Mouse (Mus musculus): Measurements from ENCODE around the gene Trim46.

Gene Trim46

DNA sequence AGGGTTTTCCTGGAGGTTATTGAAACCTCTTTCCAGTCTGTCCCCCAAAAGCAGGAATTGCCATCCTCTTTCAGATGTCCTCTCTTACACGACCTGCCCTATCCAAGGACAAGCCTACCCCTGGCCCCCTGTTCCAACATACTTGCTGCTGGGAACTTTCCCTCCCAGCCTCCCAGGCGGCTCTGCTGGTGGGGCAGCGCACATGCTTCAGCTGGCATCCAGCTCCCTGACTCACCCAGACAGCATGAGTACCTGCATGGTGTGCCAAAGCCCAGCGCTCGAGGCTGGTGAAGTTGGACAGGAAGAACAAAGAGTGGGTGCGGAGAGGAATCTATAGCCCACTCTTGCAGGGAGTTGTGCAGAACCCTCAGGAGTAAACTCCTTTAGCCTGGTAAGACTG lies 24.8 kb upstream of the Trim46 start:
- DNase-seq (ENCODE audit: low spot score in 2 of 2), result peak; percentile 64

DNA sequence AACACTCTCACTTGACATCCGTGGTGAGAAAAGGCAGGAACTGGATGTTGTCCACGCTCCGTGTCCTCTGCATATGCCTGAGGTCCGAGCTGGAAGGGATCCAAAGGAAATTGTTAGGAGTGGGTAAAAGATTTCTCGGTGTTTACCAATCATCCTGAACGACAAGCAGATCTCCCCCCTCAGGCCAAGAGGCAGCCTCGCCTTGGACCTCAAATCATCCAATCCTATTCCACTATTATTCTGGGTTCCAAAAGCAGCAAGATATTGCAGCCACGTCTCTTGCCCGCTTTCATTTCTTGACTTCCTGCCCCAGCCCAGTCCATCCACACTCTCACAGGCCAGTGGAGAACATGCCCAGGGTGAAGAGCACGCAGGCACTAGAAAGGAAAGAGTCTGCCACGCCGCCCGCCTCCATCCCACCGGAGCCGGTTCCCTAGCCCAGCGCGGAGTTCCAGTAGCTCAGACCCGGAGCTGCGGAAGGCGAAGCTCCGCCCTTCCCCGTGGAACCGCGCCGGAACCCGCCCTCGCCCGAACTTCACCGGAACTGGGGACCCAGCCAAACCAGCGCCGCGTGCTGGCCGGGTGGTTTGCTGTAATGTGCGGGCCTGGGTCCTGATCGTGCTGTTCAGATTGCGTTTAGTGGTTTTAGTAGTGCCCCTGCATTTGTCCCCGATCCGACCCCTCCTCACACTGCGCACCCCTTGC lies 24.1 kb upstream of the Trim46 start, which contains the start of gene Slc50a1:
Slc50a1 (minus strand) TSS at position 520 of the 705 bp plus-strand sequence.
- peak; percentile 87 to 89 for DNase-seq (ENCODE audit: low spot score in 2 of 2)

DNA sequence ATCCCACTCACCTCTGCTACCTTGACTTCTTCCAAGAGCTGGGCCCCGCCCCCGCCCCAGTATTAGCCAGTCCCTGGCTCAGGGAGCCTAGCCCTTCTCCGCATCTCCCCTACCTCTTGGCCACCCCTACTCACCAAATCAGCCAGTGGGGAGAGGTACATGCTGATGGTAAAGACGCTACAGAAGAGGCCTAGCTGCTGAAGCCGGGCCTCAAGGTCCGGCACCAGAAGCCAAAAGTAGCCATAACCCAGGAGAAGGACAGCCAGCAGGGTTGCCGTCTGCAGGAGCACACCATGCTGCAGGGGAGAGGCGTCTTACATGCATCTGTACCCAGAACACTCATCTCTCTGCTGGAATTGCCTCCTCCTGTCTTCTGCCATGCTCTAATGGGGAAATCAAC lies 22.8 kb upstream of the Trim46 start:
- DNase-seq (ENCODE audit: low spot score in 2 of 2), result no peak

DNA sequence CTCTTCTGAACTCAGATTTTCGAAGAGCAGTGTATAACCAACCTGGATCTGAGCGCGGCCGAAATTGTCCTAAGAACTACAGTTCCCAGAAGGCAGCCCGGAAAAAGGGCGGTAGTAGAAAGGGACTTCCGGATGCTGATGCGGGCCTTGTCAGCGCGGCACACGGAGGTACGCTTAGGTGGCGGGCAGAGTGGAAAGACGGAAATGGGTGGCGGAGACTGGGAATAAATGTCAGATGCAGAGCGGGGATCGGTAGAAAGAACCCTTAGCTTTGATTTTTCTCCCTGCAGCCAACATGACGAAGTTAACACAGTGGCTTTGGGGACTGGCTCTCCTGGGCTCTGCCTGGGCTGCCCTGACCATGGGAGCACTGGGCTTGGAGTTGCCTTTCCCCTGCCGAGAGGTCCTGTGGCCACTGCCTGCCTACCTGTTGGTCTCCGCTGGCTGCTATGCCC lies 20.4 kb upstream of the Trim46 start:
- DNase-seq (ENCODE audit: low spot score in 2 of 2), result peak; percentile 74 to 82

DNA sequence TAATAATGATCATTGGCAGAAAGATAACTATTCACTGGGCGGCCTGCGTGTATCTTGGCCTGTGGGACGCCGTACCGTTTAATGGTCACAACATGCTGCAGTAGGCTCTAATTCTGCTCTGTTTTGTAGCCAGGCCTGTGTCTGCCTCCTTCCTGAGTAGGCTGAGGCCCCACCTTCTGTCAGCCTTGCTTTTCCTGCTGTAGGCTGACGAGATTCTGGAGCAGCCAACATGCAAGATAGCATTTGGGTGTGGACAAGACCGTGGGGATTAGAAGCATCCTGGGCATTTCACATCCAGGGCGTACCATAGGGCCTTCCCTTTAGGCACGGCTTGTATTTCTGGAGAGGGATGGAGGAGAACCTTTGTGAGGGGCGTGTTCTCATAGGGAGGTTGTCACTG lies 16.3 kb upstream of the Trim46 start:
- peak; percentile 63 to 76 for DNase-seq (ENCODE audit: low spot score in 2 of 2)

DNA sequence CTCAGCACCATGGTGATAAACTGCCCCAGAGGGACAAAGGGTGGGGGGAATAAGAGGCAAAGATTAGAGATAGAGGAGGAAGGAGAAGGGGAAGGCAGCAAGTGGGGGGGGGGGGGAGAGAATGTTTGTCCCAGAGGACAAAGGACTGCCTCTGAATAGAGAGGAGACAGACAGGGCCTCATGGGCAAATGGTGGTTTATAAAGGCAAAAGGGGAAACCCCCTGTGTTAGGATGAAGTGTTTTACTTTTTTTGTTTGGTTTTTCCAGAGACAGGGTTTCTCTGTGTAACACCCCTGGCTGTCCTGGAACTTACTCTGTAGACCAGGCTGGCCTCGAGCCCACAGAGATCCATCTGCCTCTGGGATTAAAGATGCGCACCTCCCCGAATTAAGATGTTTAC lies 14.1 kb upstream of the Trim46 start:
- DNase-seq (ENCODE audit: low spot score in 2 of 2), result no peak

DNA sequence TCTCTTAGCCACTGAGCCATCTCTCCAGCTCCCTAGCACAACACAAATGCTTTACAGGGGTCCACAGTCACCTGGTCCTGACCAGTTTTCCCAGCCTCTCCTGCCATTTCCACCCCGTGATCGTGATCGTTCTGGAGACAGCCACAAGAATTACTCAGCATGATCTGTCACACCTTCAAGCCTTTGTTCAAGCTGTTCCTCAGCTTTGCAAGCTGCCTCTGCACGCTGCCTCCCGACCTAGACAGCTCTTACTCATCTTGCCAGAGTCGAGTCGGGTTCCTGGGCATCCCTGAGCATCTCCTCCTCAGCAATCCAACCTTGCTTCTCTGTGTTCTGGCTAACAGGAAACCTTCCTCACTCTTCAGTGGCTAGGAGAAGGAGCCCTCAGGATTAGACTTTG lies 13.0 kb upstream of the Trim46 start, which contains the start of gene Dpm3:
Dpm3 (plus strand) TSS at position 283 of the 400 bp plus-strand sequence.
- no peak for DNase-seq (ENCODE audit: low spot score in 2 of 2)

DNA sequence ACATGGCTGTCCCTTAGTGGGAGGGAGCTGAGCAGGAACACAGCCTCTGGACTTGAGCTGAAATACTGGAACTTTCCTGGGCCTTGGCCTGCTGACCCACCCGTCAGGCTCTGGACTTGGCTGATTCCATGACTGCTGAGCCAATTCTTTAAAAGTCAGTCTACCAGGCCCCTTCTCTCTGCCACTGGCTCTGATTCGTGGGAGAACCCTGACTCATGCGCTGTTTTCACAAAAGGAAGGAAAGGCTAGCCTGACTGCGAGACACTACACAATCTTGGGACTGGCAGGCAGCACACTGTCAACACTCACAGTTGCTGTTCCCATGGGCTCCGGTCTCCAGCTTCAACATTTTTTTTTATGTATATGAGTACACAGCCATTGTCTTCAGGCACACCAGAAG lies 10.1 kb upstream of the Trim46 start:
- DNase-seq (ENCODE audit: low spot score in 2 of 2), result peak; percentile 52 to 62

DNA sequence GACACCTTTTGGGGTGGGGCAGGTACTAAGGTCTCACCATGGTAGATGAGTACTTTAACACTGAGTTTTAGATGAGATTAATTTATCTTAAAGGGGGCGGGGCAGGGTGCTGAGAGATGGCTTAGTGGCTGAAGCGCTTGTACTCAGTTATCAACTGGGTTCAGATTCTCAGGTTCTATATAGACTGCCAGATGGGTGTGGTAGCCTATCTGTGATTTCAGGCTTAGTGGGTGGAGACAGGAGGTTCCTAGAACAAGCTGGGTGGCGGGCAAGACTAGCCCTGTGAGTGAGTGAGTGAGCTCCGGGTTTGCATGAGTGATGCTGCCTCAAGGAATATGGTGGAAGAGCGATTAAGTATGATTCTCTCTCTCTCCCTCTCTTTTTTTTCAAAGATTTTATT lies 8.9 kb upstream of the Trim46 start:
- no peak for DNase-seq (ENCODE audit: low spot score in 2 of 2)

DNA sequence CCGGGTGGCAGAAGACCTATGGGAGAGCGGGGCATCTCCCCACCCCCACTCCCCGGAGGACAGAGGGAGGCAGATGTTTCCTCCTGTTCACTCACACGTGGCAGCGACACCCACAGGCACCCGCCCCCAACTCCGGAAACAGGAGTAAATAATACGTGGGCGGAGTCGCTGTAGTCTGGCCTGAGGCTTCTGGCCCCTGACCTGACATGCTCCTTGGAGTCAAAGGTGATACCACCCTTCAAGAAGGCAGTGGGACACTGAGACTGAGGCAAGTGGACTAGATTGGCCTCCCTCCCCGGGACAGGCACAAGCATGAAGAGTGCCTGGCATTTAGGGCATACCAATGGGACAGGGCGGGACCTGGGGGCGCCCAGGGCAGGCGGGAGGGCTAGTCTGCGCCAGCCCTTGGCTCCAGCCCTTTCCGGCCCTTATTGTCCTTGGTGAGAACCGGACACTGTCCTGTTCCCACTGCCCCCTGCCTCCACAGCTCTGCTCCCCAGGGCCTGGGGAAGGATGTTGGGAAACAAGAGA lies 5.3 kb upstream of the Trim46 start:
- peak; percentile 86 to 92 for DNase-seq (ENCODE audit: low spot score in 2 of 2)

DNA sequence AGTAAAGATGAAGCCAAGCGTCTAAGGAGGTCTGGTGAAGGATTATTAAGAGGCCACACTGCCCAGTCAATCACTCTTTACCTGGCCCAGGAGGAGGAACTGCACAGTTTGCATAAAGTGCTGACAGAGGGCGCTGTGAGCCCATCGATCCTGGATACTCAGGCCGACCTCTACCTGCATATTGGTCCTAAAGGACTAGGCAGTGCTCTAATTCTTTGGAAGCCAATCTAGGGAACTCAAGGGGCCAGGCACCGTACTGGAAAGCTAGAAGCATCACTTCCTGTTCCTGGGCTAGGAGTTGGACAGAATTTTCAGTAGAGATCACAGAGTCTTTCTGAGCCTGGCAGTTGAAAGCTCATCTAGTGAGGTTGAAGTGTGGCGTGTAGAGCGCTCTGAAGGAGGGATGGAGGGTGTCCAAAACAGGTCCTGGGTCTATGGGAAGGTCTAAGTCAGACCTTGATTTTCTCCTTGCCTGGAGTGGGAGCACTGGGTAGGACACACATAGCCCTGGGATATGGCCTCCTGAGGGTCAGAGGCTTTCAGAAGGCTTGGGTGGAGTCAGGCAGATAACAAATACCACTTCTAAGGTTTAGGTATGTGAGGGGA lies 4.4 kb upstream of the Trim46 start:
- peak; percentile 77 to 84 for DNase-seq (ENCODE audit: low spot score in 2 of 2)

DNA sequence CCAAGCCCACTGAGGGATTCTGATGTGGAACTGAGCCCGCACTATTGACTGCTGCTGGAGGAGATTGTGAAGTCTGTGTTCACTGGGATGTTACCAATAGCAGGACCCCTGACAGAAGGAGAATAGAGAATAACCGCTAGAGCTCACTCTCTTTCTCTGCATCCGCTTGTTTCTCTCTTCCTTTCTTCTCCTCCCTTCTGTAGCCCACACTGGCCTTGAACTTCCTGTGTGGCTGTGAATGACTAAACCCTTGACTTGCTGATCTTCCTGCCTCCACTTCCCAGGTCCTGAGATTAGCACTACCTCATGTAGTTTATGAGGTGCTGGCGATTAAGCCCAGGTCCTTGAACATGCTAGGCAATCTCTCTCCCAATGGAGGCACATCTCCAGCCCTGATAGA lies 1.4 kb upstream of the Trim46 start:
- DNase-seq (ENCODE audit: low spot score in 2 of 2), result no peak

DNA sequence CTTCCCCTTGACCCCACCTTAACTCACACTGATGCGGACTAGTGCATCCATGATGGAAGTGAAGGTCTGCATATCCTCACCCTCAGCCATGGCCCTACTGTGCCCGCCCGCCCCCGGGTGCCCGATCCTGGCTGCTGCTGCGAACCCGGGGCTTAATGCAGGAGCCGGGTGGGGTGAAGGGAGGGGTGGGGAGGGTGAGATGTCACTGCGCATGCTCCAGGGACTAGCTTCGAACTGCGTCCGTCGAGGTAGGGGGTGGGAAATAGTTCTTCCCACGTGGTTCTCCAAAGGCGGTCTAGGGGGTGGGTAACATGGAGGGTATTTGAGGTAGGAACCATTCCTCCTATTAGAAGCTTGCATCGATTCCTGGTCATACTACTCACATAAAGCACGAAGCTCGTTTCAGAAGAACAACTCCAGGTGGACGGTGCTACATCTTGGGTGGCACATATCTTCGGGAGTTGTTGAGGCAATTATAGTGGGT lies 379 bp downstream of the Trim46 start, which contains the start of gene Krtcap2:
Krtcap2 (plus strand) TSS at position 279 of the 484 bp plus-strand sequence.
- peak in 1 of 2 experiments; percentile 46 for DNase-seq (ENCODE audit: low spot score in 2 of 2)

DNA sequence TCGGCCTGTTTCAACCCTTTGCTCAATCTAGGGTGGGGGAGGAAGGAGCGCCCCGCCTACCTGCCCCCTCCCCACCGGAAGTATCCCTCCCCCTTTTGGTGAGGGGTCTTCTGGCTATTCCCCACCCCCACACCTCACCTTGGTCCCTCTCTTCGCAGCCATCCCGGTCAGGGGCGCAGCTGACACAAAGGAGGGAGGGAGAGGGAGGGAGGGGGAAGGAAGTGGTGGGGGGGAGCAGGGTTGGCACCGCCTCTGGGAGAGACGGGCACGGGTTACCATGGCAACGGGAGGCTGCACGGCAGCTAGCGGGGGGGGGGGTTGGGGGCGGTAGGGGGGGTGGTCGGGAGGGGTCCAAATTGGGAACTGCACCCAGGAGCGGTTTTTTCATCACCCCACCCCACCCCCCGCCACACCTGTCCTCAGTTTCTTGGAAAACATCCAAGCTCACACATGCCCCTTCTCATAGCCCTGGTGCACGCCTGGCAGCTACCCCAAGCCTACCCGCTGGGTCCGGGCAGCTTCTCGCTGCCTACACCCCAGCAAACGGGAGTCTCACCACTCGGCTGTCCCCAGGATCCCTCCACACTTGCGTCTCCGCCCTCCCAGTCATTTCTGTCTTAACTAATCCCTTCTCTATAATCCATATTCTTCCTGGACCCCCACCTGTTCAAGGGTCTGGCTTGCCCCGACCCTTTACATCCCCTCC lies 974 bp downstream of the Trim46 start:
- DNase-seq (ENCODE audit: low spot score in 2 of 2), result no peak

DNA sequence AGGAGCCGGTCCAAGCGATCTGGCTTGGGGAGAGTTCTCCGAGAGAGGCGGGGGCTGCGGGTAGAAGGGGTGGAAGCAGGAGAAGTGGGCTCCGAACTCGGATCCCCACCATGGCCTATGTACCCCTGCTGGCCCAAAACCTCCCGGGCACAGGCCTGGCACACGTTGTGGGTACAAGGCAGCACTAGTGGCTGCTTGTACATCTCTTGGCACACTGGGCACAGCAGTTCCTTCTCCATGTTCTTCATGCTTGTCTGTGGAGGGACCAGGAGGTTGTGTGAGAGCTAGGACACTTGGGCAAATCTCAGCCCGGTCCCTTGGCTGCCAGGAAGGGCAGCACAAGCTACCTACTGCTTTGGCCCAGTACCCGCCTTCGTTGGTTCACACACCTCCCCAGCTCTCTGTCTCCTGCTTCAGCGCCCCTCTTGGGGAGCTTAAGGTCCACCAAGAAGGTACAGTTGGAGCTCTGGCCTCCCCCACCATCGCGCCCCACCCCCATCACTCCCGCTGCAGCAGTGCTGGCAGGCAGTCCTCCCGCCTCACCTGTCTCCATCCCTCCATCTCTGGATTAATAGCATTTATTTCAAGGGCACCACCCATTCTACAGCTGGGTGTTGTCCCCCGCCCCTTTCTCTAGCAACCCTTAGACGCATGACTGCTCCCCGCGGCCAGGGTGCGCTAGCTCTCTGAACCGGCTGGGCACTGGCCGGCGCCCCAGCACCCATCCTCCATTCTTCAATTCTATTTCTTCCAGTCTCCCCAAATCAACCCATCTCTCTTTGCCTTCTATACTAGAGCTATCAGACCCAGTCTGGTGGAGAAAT lies 1.7 kb downstream of the Trim46 start:
- DNase-seq (ENCODE audit: low spot score in 2 of 2), result no peak

DNA sequence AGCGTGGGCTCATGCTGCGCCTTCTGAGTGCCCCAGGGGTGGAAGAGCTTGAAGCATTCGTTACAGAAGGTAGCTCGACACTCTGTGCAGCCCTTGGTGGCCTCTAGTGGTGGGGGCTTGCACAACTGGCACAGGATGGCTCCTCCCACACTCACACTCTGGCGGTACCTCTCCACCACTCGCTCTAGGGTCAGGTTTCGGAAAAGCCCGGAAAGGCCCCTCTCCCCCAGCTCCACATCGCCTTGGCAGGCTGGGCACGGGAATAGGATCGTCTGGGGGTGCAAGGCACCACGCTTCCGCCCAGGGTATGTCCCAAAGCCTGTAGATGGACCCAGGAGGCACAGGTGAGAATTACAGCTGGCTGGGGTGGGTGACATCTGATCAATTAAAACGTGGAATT lies 2.5 kb downstream of the Trim46 start:
- DNase-seq (ENCODE audit: low spot score in 2 of 2), result no peak

DNA sequence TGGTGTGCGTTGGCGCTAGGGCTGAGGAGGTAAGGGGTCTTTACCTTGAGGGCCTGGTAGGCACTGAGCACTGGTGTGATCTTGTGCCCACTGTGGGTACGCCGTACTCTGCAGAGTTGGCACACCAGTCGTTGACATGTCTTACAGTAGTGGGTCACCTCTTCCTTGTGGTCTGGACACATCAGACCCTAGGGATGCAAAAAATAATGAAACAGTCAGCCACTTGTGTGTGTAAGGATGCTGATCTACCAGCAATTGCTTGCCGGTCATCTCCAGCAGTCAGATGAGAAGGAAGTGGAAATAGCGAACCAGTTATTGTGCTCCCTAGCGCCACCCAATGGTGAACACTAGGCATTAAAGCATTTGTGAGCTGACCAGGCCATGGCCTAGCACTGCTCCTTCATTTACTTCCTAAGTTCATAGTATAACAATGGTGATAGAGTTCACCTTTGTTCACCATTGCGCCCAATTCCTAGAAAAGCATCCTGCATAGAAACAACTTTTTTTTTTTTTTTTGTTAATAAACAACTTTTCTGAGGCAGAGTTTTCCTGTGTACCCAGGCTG lies 3.7 kb downstream of the Trim46 start:
- no peak for DNase-seq (ENCODE audit: low spot score in 2 of 2)

DNA sequence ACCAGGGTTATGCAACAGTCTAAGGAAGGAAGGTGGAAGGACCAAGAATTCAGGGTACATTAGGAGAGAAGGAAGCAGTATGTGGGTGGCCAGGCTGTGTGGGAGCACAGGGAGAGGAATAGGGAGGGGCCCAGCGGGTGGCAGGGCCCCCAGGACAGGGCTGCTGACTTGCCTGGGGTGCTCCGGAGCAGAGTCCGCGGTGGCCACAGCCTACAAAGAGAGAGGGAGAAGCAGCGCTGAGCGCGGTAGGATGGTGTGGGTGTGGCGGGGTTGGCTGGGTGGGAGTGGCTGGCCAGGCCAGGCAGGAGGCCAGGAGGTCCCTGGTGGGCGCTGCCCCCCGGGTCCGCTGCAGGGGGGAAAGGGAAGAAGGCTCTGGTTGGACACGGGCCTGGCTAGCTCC lies 7.6 kb downstream of the Trim46 start:
- no peak for DNase-seq (ENCODE audit: low spot score in 2 of 2)

DNA sequence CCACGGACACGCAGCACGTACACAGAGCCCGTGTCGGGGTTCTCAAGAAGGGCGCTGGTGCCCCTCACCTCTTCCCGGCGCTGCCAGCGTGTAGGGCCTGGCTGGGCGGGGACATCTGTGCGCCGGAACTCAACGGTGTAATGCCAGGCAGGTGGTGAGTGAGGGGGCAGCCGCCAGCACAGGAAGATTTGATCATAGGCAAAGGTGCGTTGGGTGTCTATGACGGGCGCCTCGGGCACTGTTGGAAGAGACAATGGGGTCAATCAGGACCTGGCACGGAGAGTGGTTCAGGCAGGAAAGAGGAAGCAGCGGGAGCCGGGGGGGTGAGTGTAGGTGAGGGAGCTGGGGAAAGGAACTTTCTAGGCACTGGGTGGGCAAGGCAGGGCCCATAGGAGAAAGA lies 8.4 kb downstream of the Trim46 start:
- no peak for DNase-seq (ENCODE audit: low spot score in 2 of 2)

DNA sequence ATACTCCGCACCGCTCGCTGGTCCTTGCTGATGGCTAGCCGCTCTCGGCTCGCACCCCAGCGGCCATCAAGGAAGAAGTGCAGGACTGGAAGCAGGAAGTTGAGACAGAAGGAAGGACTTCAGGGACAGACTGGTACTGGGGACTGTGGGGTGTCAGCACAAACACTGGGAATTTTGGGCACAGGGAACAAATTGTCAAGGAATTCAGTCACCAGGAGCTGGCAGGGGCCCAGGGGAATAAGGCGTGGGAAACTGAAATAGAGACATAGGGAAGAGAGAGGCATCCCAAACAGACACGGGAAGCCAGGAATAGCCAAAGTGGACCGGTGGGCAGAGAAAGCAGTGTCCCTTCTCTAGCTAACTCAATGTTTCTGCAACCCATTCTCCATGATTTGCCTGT lies 9.6 kb downstream of the Trim46 start:
- DNase-seq (ENCODE audit: low spot score in 2 of 2), result no peak

DNA sequence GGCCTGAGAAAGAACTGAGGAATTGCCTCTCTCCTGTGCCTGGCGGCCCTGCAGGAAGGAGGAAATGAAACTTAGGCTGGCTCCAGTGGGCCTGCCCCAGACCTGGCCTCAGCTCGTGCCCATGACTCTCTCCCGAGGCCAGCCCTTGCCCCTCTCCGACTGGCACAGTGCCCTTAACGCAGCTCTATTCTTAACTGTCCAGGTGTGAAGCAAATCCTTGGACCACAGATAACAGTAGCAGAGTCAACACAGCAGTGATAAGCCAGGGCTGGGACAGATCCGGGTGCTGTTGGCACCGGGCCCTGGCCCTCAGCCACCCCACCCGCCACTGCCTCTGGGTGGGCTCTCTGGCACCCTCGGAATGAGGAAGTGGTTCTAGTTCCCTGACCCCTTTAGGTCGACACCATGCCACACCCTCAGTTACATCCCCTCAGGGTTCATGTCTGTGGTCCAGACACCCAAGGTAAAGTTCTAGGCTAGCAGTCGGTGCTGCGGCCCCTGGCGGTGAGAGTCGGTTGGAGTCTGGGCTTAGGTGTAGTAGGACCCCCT lies 12.5 kb downstream of the Trim46 start:
- no peak for DNase-seq (ENCODE audit: low spot score in 2 of 2)

Measured in heart, adult 9 months (tissue).